Mouse (Mus musculus): ENCODE data around the gene Prkcq. TPM values are rescaled to one million over a fixed set of nuclear protein-coding genes. Genes with fewer than 3 reads are reported as not detected.

Prkcq gene
- polyA plus RNA-seq, 1 experiment from 2014 or later, result 2.9 TPM

DNA sequence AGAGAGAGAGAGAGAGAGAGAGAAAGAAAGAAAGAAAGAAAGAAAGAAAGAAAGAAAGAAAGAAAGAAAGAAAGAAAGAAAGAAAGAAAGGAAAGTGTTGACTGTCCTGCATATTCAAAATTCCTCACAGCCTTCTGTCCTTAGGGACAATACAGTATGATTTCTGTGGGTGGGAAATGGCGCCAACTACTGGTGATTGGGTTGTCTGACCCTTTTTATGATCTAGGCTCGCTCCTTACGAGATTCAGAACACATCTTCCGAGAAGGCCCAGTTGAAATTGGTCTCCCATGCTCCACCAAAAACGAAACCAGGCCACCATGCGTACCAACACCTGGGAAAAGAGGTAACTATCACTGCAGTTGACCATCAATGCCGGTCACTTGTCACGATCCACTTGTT lies 82.0 kb downstream of the Prkcq start:
- no peak overlapping the region for H3K27ac ChIP-seq (ENCODE audit: low read length)
- no peaks in the 10 kb centered on the region for H3K36me3 ChIP-seq (ENCODE audit: control insufficient read depth, insufficient read depth)
- H3K4me1 ChIP-seq (ENCODE audit: control insufficient read depth, low read depth, low read length), result no peaks in the 10 kb centered on the region
- H3K4me2 ChIP-seq (ENCODE audit: low read depth, low read length), result no peak overlapping the region
- ATAC-seq (ENCODE audit: low read depth), result no peak
- H3K27me3 ChIP-seq (ENCODE audit: control insufficient read depth, insufficient read depth, low read depth, low read length), result no peaks in the 10 kb centered on the region
- 38% methylated on average over 8 of the region's 8 CpGs for WGBS (ENCODE audit: insufficient replicate concordance)
- no peaks in the 10 kb centered on the region for H3K9me3 ChIP-seq (replicated peaks; ENCODE audit: control insufficient read depth, low read length)
- H3K4me3 ChIP-seq (ENCODE audit: low read depth, low read length), result no peak overlapping the region
- H3K9ac ChIP-seq (ENCODE audit: low read depth, low read length), result no peak overlapping the region

DNA sequence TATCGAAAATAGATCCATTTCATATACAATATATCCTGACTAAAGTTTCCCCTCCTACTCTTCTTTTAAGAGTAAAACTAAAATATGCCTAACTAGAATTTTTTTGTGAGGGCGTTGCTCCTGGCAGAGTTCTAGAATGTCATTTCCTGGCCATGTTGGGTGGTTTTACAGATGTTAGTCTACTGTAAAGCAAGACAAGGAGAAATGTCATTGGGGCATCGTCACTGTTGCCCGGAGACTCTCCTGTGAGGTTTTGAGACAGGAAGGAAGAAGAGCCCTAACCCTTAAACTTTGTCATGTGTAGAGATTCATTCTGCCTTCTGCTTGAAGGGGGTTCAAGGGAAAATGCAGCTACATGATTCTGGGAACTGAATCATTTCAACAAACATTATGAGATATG lies 82.5 kb downstream of the Prkcq start:
- Histone ChIP-seq H3K9me3 (replicated peaks; ENCODE audit: control insufficient read depth, low read length) (no peaks in the 10 kb centered on the region), H3K36me3 (ENCODE audit: control insufficient read depth, insufficient read depth) (no peaks in the 10 kb centered on the region), H3K27me3 (ENCODE audit: control insufficient read depth, insufficient read depth, low read depth, low read length) (no peaks in the 10 kb centered on the region), H3K9ac (ENCODE audit: low read depth, low read length) (no peak overlapping the region), H3K4me1 (ENCODE audit: control insufficient read depth, low read depth, low read length) (no peaks in the 10 kb centered on the region), H3K4me3 (ENCODE audit: low read depth, low read length) (no peak overlapping the region), H3K27ac (ENCODE audit: low read length) (no peak overlapping the region), H3K4me2 (ENCODE audit: low read depth, low read length) (no peak overlapping the region)
- WGBS (ENCODE audit: insufficient replicate concordance), result 54% methylated on average over 4 of the region's 4 CpGs
- no peak for ATAC-seq (ENCODE audit: low read depth)

DNA sequence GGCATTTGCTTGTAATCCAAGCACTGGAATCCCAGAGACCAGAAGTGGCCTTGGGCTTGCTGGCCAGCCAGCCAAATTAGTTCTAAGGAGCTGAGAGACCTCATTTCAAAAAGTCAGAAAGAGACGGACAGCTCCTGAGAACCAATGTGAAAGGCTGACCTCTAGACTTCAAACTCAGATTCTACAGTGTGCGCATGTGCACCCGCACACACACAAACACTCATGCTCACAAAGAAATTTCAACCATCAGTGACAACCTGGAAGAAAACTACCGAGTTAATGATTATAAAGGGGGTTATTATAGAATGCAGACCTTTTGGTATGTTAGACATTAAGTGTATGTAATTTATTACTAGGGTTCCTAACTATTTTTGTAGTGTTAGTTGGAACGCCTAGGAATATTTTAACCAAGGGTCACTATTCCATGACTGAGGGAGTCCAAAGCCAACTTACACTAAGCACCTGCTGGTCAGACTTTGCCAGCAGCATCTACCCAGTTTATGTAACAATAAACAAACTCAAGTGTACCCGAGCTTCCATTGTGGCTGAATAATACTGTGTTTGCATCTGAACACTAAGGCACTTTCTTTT lies 85.4 kb downstream of the Prkcq start:
- H3K4me3 ChIP-seq (ENCODE audit: low read depth, low read length), result no peak overlapping the region
- no peaks in the 10 kb centered on the region for H3K27me3 ChIP-seq (ENCODE audit: control insufficient read depth, insufficient read depth, low read depth, low read length)
- H3K36me3 ChIP-seq (ENCODE audit: control insufficient read depth, insufficient read depth), result no peaks in the 10 kb centered on the region
- ATAC-seq (ENCODE audit: low read depth), result no peak
- no peaks in the 10 kb centered on the region for H3K9me3 ChIP-seq (replicated peaks; ENCODE audit: control insufficient read depth, low read length)
- H3K27ac ChIP-seq (ENCODE audit: low read length), result no peak overlapping the region
- H3K4me2 ChIP-seq (ENCODE audit: low read depth, low read length), result no peak overlapping the region
- H3K4me1 ChIP-seq (ENCODE audit: control insufficient read depth, low read depth, low read length), result no peaks in the 10 kb centered on the region
- H3K9ac ChIP-seq (ENCODE audit: low read depth, low read length), result no peak overlapping the region
- 67% methylated on average over 6 of the region's 6 CpGs for WGBS (ENCODE audit: insufficient replicate concordance)

DNA sequence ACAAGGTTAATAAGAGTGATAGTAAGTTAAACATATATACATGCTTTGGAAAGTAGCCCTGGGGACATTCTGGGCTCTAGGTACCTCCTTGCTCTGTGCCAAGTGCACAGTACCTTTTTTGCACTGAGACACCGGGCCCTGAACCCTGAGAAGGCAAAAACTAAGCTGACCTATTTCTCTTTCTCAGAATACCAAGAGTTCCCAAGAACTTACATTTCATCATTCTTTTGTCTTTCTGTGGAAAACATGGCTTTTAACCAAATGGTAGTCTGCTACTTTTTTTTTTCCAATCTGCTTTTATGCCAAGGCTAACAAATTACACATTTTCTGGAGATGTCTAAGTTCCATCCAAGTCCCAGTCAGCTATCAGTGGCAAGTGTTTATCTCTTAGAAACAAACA lies 86.3 kb downstream of the Prkcq start:
- H3K9me3 ChIP-seq (replicated peaks; ENCODE audit: control insufficient read depth, low read length), result no peaks in the 10 kb centered on the region
- H3K36me3 ChIP-seq (ENCODE audit: control insufficient read depth, insufficient read depth), result no peaks in the 10 kb centered on the region
- no peak overlapping the region for H3K4me2 ChIP-seq (ENCODE audit: low read depth, low read length)
- no peak overlapping the region for H3K27ac ChIP-seq (ENCODE audit: low read length)
- H3K4me1 ChIP-seq (ENCODE audit: control insufficient read depth, low read depth, low read length), result no peaks in the 10 kb centered on the region
- H3K9ac ChIP-seq (ENCODE audit: low read depth, low read length), result no peak overlapping the region
- WGBS (ENCODE audit: insufficient replicate concordance), result 58% methylated on average over 1 of the region's 1 CpGs
- ATAC-seq (ENCODE audit: low read depth), result no peak
- H3K27me3 ChIP-seq (ENCODE audit: control insufficient read depth, insufficient read depth, low read depth, low read length), result no peaks in the 10 kb centered on the region
- no peak overlapping the region for H3K4me3 ChIP-seq (ENCODE audit: low read depth, low read length)

DNA sequence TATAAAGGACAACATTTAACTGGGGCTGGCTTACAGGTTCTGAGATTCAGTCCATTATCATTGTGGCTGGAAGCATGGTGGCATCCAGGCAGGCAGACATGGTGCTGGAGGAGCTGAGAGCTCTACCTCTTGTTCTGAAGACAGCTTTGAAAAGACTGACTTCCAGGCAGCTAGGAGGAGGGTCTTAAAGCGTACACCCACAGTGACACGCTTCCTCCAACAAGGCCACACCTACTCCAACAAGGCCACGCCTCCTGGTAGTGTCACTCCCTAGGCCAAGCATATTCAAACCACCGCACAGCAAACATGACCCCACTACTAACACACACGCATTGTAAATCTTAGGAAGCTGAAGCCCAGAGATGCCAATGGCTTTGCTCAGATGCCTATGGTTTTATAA lies 87.5 kb downstream of the Prkcq start:
- Histone ChIP-seq H3K4me2 (ENCODE audit: low read depth, low read length) (no peak overlapping the region), H3K27ac (ENCODE audit: low read length) (no peak overlapping the region), H3K4me3 (ENCODE audit: low read depth, low read length) (no peak overlapping the region), H3K27me3 (ENCODE audit: control insufficient read depth, insufficient read depth, low read depth, low read length) (no peaks in the 10 kb centered on the region), H3K4me1 (ENCODE audit: control insufficient read depth, low read depth, low read length) (no peaks in the 10 kb centered on the region), H3K9me3 (replicated peaks; ENCODE audit: control insufficient read depth, low read length) (no peaks in the 10 kb centered on the region), H3K9ac (ENCODE audit: low read depth, low read length) (no peak overlapping the region), H3K36me3 (ENCODE audit: control insufficient read depth, insufficient read depth) (no peaks in the 10 kb centered on the region)
- ATAC-seq (ENCODE audit: low read depth), result no peak
- WGBS (ENCODE audit: insufficient replicate concordance), result 76% methylated on average over 5 of the region's 5 CpGs

DNA sequence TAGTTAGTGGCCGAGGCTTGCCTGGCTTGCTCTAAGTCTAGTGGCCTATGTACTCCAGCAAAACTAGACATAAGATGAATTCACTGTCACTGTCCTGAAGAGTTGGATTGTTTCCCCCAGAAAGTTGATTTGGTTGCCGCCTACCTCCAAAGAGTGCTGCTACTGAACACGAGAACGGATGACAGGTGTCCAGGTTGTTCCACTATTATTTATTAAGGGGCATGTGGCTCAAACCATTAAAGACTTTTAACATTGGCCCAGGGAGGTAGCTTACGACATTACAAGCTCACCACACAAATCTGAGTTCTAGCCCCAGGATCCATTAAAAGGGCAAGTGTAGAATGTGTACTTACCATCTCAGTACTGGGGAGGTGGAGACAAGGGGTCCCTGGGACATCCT lies 92.9 kb downstream of the Prkcq start:
- ATAC-seq (ENCODE audit: low read depth), result no peak
- Histone ChIP-seq H3K27me3 (ENCODE audit: control insufficient read depth, insufficient read depth, low read depth, low read length) (no peaks in the 10 kb centered on the region), H3K27ac (ENCODE audit: low read length) (no peak overlapping the region), H3K9ac (ENCODE audit: low read depth, low read length) (no peak overlapping the region), H3K36me3 (ENCODE audit: control insufficient read depth, insufficient read depth) (no peaks in the 10 kb centered on the region), H3K9me3 (replicated peaks; ENCODE audit: control insufficient read depth, low read length) (no peaks in the 10 kb centered on the region), H3K4me2 (ENCODE audit: low read depth, low read length) (no peak overlapping the region), H3K4me3 (ENCODE audit: low read depth, low read length) (no peak overlapping the region), H3K4me1 (ENCODE audit: control insufficient read depth, low read depth, low read length) (no peaks in the 10 kb centered on the region)
- WGBS (ENCODE audit: insufficient replicate concordance), result 77% methylated on average over 5 of the region's 5 CpGs

DNA sequence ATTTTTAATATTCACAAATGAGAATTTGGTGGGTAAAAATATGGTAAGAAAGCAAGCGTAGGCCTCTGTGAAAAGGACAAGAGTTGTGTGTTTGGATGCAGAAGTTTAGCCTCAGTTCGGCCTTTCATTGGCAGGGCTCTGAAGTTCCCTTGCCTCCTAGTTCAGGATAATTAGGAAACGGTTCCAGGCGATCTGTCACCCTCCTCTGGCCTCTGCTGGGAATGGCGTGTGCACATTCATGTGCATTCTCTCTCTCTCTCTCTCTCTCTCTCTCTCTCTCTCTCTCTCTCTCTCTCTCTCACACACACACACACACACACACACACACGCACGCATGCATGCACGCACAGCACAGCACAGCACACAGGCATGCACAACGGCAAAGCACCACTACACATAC lies 93.5 kb downstream of the Prkcq start:
- Histone ChIP-seq H3K27me3 (ENCODE audit: control insufficient read depth, insufficient read depth, low read depth, low read length) (no peaks in the 10 kb centered on the region), H3K36me3 (ENCODE audit: control insufficient read depth, insufficient read depth) (no peaks in the 10 kb centered on the region)

DNA sequence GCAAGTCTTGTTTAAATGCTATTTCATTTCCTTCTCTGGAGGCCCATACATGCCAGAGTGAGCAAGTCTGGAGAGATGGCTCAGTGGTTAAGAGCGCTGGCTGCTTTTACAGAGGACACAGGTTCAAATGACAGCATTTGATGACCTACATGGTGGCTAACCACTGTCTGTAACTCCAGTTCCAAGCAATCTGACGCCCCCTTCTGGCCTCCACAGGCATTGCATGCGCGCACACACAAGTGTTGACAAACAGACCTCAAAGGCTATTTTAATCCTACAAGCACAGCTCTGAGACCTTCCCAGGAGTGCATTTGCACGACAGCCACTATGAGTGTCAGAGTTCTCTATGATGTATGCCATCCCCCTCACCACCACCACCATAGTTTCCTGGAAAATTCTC lies 94.4 kb downstream of the Prkcq start:
- H3K4me3 ChIP-seq (ENCODE audit: low read depth, low read length), result no peak overlapping the region
- no peaks in the 10 kb centered on the region for H3K27me3 ChIP-seq (ENCODE audit: control insufficient read depth, insufficient read depth, low read depth, low read length)
- no peaks in the 10 kb centered on the region for H3K9me3 ChIP-seq (replicated peaks; ENCODE audit: control insufficient read depth, low read length)
- H3K4me2 ChIP-seq (ENCODE audit: low read depth, low read length), result no peak overlapping the region
- no peak overlapping the region for H3K9ac ChIP-seq (ENCODE audit: low read depth, low read length)
- no peaks in the 10 kb centered on the region for H3K36me3 ChIP-seq (ENCODE audit: control insufficient read depth, insufficient read depth)
- no peaks in the 10 kb centered on the region for H3K4me1 ChIP-seq (ENCODE audit: control insufficient read depth, low read depth, low read length)
- no peak for ATAC-seq (ENCODE audit: low read depth)
- WGBS (ENCODE audit: insufficient replicate concordance), result 62% methylated on average over 5 of the region's 5 CpGs
- no peak overlapping the region for H3K27ac ChIP-seq (ENCODE audit: low read length)

More for the DNA sequence above, 93.5 kb downstream of the Prkcq start:
- H3K9ac ChIP-seq (ENCODE audit: low read depth, low read length), result no peak overlapping the region
- no peak overlapping the region for H3K4me2 ChIP-seq (ENCODE audit: low read depth, low read length)
- H3K9me3 ChIP-seq (replicated peaks; ENCODE audit: control insufficient read depth, low read length), result no peaks in the 10 kb centered on the region
- ATAC-seq (ENCODE audit: low read depth), result no peak
- H3K4me1 ChIP-seq (ENCODE audit: control insufficient read depth, low read depth, low read length), result no peaks in the 10 kb centered on the region
- H3K27ac ChIP-seq (ENCODE audit: low read length), result no peak overlapping the region
- WGBS (ENCODE audit: insufficient replicate concordance), result 69% methylated on average over 9 of the region's 9 CpGs
- no peak overlapping the region for H3K4me3 ChIP-seq (ENCODE audit: low read depth, low read length)

DNA sequence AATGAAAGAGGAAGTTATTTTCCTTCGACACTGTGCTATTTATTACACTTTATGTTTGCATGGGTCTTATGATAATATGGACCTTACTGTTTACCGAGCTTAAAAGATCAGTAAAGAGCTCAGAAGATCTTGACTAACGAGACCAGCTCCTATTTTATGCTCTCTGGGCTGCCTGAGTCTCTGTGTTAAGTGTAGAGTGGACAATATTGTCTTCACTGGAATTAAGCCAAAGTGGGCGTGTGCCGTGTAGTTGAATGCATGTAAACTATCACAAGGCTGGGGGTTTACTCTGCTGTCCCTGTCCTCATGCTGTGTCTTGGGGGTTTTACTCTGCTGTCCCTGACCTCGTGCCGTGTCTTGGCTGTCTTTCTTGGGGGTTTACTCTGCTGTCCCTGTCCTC lies 107.1 kb downstream of the Prkcq start:
- no peak for ATAC-seq (ENCODE audit: low read depth)
- H3K27me3 ChIP-seq (ENCODE audit: control insufficient read depth, insufficient read depth, low read depth, low read length), result no peaks in the 10 kb centered on the region
- H3K9me3 ChIP-seq (replicated peaks; ENCODE audit: control insufficient read depth, low read length), result no peaks in the 10 kb centered on the region
- no peak overlapping the region for H3K4me2 ChIP-seq (ENCODE audit: low read depth, low read length)
- no peak overlapping the region for H3K4me3 ChIP-seq (ENCODE audit: low read depth, low read length)
- no peak overlapping the region for H3K9ac ChIP-seq (ENCODE audit: low read depth, low read length)
- H3K27ac ChIP-seq (ENCODE audit: low read length), result no peak overlapping the region
- no peaks in the 10 kb centered on the region for H3K36me3 ChIP-seq (ENCODE audit: control insufficient read depth, insufficient read depth)
- WGBS (ENCODE audit: insufficient replicate concordance), result 55% methylated on average over 7 of the region's 7 CpGs
- H3K4me1 ChIP-seq (ENCODE audit: control insufficient read depth, low read depth, low read length), result no peaks in the 10 kb centered on the region
